Comparison of ENCODE assay signal across 10 mouse cellular contexts in genomic region chr12:9571276-9571940, GRCm38 (mm10). TPM values are rescaled to one million over a fixed set of nuclear protein-coding genes. Genes with fewer than 3 reads are reported as not detected.
A peak's percentile ranks its signal among the peaks of the same experiment; 100 is the strongest.
DNase-seq lines count a peak whose midpoint lies in the region; ATAC-seq and TF ChIP-seq lines count a peak whose summit lies in the region.
"Had no signal": no experiment of that assay in that cellular context is flagged by ENCODE, and none has a peak within 500 bp of the region (broad histone marks: within the 10 kb centered on the region; RNA-seq: fewer than 3 reads in every experiment).

No protein-coding gene starts in this region.

- H3K4me2 ChIP-seq in hindbrain, embryonic 11.5 days (replicated peaks; ENCODE audit: low read depth, low read length): no peak overlapping the region
- H3K4me2 ChIP-seq in hindbrain, embryonic 13.5 days: no peak overlapping the region
- no peak overlapping the region for H3K4me2 ChIP-seq in midbrain, embryonic 11.5 days
- H3K4me2 ChIP-seq in midbrain, embryonic 14.5 days (ENCODE audit: low read length): no peak overlapping the region
- H3K4me2 ChIP-seq in intestine, embryonic 16.5 days (ENCODE audit: low read depth, low read length): peak overlapping the region; percentile 76; the same call in 1 of the 2 replicates

- H3K4me1 ChIP-seq in hindbrain, embryonic 11.5 days (replicated peaks; ENCODE audit: control insufficient read depth, insufficient read depth, low read length): no peaks in the 10 kb centered on the region
- H3K4me1 ChIP-seq in hindbrain, embryonic 13.5 days (replicated peaks): peaks cover 25% of the 10 kb centered on the region
- peaks cover 4% of the 10 kb centered on the region; the same call in 1 of the 2 replicates for H3K4me1 ChIP-seq in midbrain, embryonic 11.5 days (ENCODE audit: control insufficient read depth, insufficient read depth, low read length)
- peaks cover 9% of the 10 kb centered on the region; the same call in 1 of the 2 replicates for H3K4me1 ChIP-seq in midbrain, embryonic 14.5 days (ENCODE audit: control insufficient read depth, insufficient read depth, low read length)
- H3K4me1 ChIP-seq in intestine, embryonic 16.5 days (ENCODE audit: control insufficient read depth, insufficient read depth, low read length): no peaks in the 10 kb centered on the region; the same call in 1 of the 2 replicates
- H3K4me1 ChIP-seq in cerebellum, adult 2 months (ENCODE audit: control insufficient read depth, insufficient read depth, low read length): no peaks in the 10 kb centered on the region
- H3K4me1 ChIP-seq: liver, embryonic 15.5 days had no signal

- DNase-seq in hindbrain, embryonic 11.5 days (ENCODE audit: low spot score): peak; percentile 31
- DNase-seq in midbrain, embryonic 11.5 days (ENCODE audit: low spot score, missing footprints): peak; percentile 91
- DNase-seq in midbrain, embryonic 14.5 days: no peak
- no peak for DNase-seq in adrenal gland, postnatal 25 days
- DNase-seq in cerebellum, adult 2 months: no peak
- DNase-seq: thymus, postnatal 25 days had no signal

- H3K27ac ChIP-seq in hindbrain, embryonic 11.5 days (ENCODE audit: low read depth, low read length): no peak overlapping the region
- H3K27ac ChIP-seq in hindbrain, embryonic 13.5 days: no peak overlapping the region
- H3K27ac ChIP-seq in midbrain, embryonic 11.5 days (ENCODE audit: low read depth, low read length): no peak overlapping the region
- H3K27ac ChIP-seq in midbrain, embryonic 14.5 days (replicated peaks; ENCODE audit: low read depth, low read length): no peak overlapping the region
- H3K27ac ChIP-seq in intestine, embryonic 16.5 days (ENCODE audit: low read length): no peak overlapping the region
- no peak overlapping the region for H3K27ac ChIP-seq in cerebellum, adult 2 months (ENCODE audit: insufficient read depth, low read length)
- H3K27ac ChIP-seq: layer of hippocampus, adult 2 months; liver, embryonic 15.5 days had no signal

- H3K9me3 ChIP-seq in hindbrain, embryonic 11.5 days (ENCODE audit: control insufficient read depth, low read length): no peaks in the 10 kb centered on the region
- H3K9me3 ChIP-seq in hindbrain, embryonic 13.5 days: no peaks in the 10 kb centered on the region
- no peaks in the 10 kb centered on the region for H3K9me3 ChIP-seq in midbrain, embryonic 11.5 days (ENCODE audit: control insufficient read depth, low read length)
- no peaks in the 10 kb centered on the region for H3K9me3 ChIP-seq in midbrain, embryonic 14.5 days (ENCODE audit: control insufficient read depth, low read length)
- no peaks in the 10 kb centered on the region for H3K9me3 ChIP-seq in intestine, embryonic 16.5 days (ENCODE audit: control insufficient read depth, low read length)
- H3K9me3 ChIP-seq: liver, embryonic 15.5 days had no signal

- no peaks in the 10 kb centered on the region for H3K36me3 ChIP-seq in hindbrain, embryonic 11.5 days (ENCODE audit: control insufficient read depth, insufficient read depth, low read length)
- no peaks in the 10 kb centered on the region for H3K36me3 ChIP-seq in hindbrain, embryonic 13.5 days
- no peaks in the 10 kb centered on the region for H3K36me3 ChIP-seq in midbrain, embryonic 11.5 days (ENCODE audit: control insufficient read depth, insufficient read depth, low read length)
- no peaks in the 10 kb centered on the region for H3K36me3 ChIP-seq in midbrain, embryonic 14.5 days (ENCODE audit: control insufficient read depth, insufficient read depth, low read length)
- H3K36me3 ChIP-seq in intestine, embryonic 16.5 days (ENCODE audit: control insufficient read depth, insufficient read depth, low read length): no peaks in the 10 kb centered on the region
- H3K36me3 ChIP-seq: liver, embryonic 15.5 days had no signal

- no peak for TF ChIP-seq CTCF in cerebellum, adult 2 months (IDR thresholded peaks at IDR 0.05; ENCODE audit: borderline replicate concordance, insufficient read depth, low read depth, low read length)

- no peak for TF ChIP-seq POLR2A in cerebellum, adult 2 months (IDR thresholded peaks at IDR 0.05; ENCODE audit: borderline replicate concordance, insufficient read depth, low read length)

- WGBS in hindbrain, embryonic 11.5 days: 2% methylated on average over 13 of the region's 13 CpGs
- WGBS in hindbrain, embryonic 13.5 days: 0% methylated on average over 13 of the region's 13 CpGs
- under 1% methylated on average over 13 of the region's 13 CpGs for WGBS in midbrain, embryonic 11.5 days
- WGBS in midbrain, embryonic 14.5 days: 2% methylated on average over 13 of the region's 13 CpGs
- WGBS in intestine, embryonic 16.5 days: 15% methylated on average over 13 of the region's 13 CpGs
- WGBS in cerebellum, adult 2 months: 13% methylated on average over 13 of the region's 13 CpGs

- H3K9ac ChIP-seq in hindbrain, embryonic 11.5 days (ENCODE audit: low read depth, low read length): no peak overlapping the region
- H3K9ac ChIP-seq in hindbrain, embryonic 13.5 days: no peak overlapping the region
- H3K9ac ChIP-seq in midbrain, embryonic 11.5 days (ENCODE audit: low read length): no peak overlapping the region
- H3K9ac ChIP-seq in midbrain, embryonic 14.5 days (replicated peaks; ENCODE audit: low read length): no peak overlapping the region
- no peak overlapping the region for H3K9ac ChIP-seq in intestine, embryonic 16.5 days (ENCODE audit: low read depth, low read length)
- H3K9ac ChIP-seq: liver, embryonic 15.5 days had no signal

- no peak for ATAC-seq in hindbrain, embryonic 11.5 days (ENCODE audit: low FRiP score)
- no peak for ATAC-seq in hindbrain, embryonic 13.5 days (ENCODE audit: low FRiP score)
- no peak for ATAC-seq in midbrain, embryonic 11.5 days (ENCODE audit: low FRiP score)
- no peak for ATAC-seq in midbrain, embryonic 14.5 days (ENCODE audit: low FRiP score, low TSS enrichment)
- ATAC-seq in intestine, embryonic 16.5 days: no peak

- peaks cover 52% of the 10 kb centered on the region for H3K27me3 ChIP-seq in hindbrain, embryonic 11.5 days (ENCODE audit: control insufficient read depth, insufficient read depth, low read length)
- H3K27me3 ChIP-seq in hindbrain, embryonic 13.5 days: peaks cover 86% of the 10 kb centered on the region
- H3K27me3 ChIP-seq in midbrain, embryonic 11.5 days (ENCODE audit: control insufficient read depth, insufficient read depth, low read length): peaks cover 63% of the 10 kb centered on the region
- H3K27me3 ChIP-seq in midbrain, embryonic 14.5 days (ENCODE audit: control insufficient read depth, insufficient read depth, low read length): peaks cover 71% of the 10 kb centered on the region
- peaks cover 41% of the 10 kb centered on the region for H3K27me3 ChIP-seq in intestine, embryonic 16.5 days (replicated peaks; ENCODE audit: control insufficient read depth, insufficient read depth, low read length)
- peaks cover 14% of the 10 kb centered on the region; the same call in 1 of the 2 replicates for H3K27me3 ChIP-seq in cerebellum, adult 2 months (ENCODE audit: control insufficient read depth, insufficient read depth, low read length)

- H3K4me3 ChIP-seq in hindbrain, embryonic 11.5 days (ENCODE audit: low read depth, low read length): no peak overlapping the region
- no peak overlapping the region for H3K4me3 ChIP-seq in hindbrain, embryonic 13.5 days
- H3K4me3 ChIP-seq in midbrain, embryonic 11.5 days (ENCODE audit: low read depth, low read length): no peak overlapping the region
- H3K4me3 ChIP-seq in midbrain, embryonic 14.5 days (replicated peaks; ENCODE audit: low read depth, low read length): no peak overlapping the region
- 0 out of 2 replicates have a peak overlapping the region, but pooled peaks have one; percentile 50 for H3K4me3 ChIP-seq in intestine, embryonic 16.5 days (ENCODE audit: low read length)
- H3K4me3 ChIP-seq in cerebellum, adult 2 months (replicated peaks; ENCODE audit: insufficient read depth, low read depth, low read length): no peak overlapping the region

RNA-seq across cellular contexts. Expression of gene Osr1, which starts 1.5 kb away (rescaled TPM):
- 9.9 and 13.6 TPM in 2 replicates for polyA plus RNA-seq in hindbrain, embryonic 11.5 days (2014; fragmentation: Nextera tagmentation; extraction: Ambion mirVana)
- polyA plus RNA-seq in hindbrain, embryonic 13.5 days (2015; fragmentation: Nextera tagmentation; extraction: Ambion mirVana): 10.4 and 11.8 TPM in 2 replicates
- 15.6 and 16.5 TPM in 2 replicates for polyA plus RNA-seq in midbrain, embryonic 11.5 days (2014; fragmentation: Nextera tagmentation; extraction: Ambion mirVana)
- 0.42 and 8.2 TPM in 2 replicates for polyA plus RNA-seq in midbrain, embryonic 14.5 days (2014; fragmentation: Nextera tagmentation; extraction: Ambion mirVana)
- polyA plus RNA-seq in intestine, embryonic 16.5 days (2015; fragmentation: Nextera tagmentation; extraction: Ambion mirVana): 23.4 and 26.3 TPM in 2 replicates
- 1.0 and 2.1 TPM in 2 replicates for total RNA-seq in adrenal gland, postnatal 25 days (2021)
- polyA plus RNA-seq in cerebellum, adult 2 months (2012; rRNA removed): 0.97 and 2.1 TPM in 2 replicates

Comparison
In these comparisons a context has a peak if more than half of its experiments do, and no peak if none do; other contexts are left out.
1. DNase-seq: peak in hindbrain, embryonic 11.5 days (single experiment) and midbrain, embryonic 11.5 days (single experiment); none in midbrain, embryonic 14.5 days (single experiment), adrenal gland, postnatal 25 days (single experiment) and cerebellum, adult 2 months (0 of 2).